Mouse (Mus musculus): ENCODE data around the gene Myo5a.

Gene Myo5a

GRCm38 (mm10) chr9:75071706-75072192, 934 bp downstream of the Myo5a start:
- DNase-seq (ENCODE audit: low spot score) = peak; percentile 57

- DNase-seq (ENCODE audit: low spot score) = no peak
Measured at GRCm38 (mm10) chr9:75072361-75072760, 1.5 kb downstream of the Myo5a start.

DNA sequence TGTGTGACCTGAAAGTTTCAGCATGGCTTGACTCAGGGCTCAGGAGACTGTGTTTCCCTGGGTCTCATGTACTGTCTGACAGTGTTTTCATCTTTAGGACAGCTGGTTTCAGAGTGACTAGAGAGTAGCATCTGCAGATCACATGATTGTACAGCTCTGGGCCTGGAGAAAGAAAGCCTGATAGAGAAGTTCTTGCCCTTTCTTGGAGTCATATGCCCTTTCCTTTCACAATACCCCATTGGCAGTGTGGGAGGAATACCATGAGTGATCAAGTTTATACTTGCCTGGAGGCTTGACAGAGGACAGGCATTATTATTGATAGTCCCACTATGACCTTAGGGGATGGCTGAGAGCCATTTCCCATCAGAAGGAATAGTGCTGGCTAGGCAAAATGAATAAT, 6.4 kb downstream of the Myo5a start:
- DNase-seq (ENCODE audit: low spot score) = no peak

DNA sequence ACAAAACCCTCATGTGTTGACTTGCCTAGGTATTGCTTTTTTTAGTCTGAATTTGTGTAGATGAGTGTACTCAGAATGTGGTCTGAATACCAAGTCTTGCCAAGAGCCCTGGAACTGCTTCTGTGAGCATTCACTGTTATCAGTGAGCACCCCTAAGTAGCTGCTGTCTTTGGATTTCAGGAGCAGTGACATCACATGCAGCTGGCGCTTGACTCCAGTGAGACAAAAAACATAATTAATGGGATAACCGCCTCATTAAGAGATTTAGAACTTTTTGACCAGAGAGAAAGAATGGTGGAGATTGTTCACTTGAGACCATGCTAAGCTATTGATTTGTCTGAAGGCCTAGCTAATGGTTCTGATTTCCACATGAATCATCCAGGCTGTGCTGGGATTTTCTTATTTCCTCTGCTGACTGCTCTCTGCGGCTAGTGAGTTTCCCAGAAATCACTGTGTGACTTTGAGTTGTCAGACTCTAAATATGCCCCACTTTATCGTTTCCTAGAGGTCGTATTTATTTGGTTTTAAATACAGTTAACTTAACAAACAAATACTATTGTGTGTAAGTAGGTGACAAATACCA, 14.5 kb downstream of the Myo5a start:
- DNase-seq (ENCODE audit: low spot score) = no peak

DNA sequence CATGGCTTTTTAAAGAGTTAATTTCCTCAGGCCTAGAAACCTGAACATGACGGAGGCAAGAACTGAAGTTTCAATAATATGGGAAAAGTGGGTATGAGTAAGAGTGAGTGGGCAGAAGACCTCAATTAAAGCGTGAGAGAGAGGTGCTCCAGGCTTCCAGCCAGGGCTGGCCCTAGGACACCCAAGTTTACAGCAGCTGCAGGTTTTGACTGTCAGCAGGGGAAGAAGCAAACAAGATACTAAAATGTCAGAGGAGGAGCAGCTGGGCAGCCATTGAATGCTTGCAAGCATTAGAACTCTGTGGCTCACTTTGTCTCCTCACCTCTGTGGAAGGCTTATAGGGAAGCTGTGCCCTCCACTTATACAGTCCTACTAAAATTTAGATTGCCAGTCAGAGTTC, 17.0 kb downstream of the Myo5a start:
- no peak for DNase-seq (ENCODE audit: low spot score)

DNA sequence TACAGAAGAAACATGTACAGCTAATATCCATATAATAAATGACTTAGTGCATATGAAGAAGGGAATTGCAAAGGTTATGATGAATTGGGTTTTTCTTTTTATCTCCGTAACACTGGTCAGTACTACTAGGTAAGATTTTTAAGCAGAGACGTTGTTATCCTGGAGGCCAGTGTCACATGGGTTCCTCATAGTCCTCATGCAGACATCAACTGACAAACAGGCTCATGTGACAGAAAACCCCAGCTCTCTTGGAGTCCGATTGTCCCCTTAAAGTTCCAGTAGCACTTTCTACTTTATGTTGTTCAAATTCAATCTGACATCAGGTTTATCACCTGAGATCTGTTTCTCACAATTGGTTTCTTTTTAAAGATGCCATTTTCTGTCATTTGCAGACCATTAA, 18.5 kb downstream of the Myo5a start:
- no peak for DNase-seq (ENCODE audit: low spot score)

DNA sequence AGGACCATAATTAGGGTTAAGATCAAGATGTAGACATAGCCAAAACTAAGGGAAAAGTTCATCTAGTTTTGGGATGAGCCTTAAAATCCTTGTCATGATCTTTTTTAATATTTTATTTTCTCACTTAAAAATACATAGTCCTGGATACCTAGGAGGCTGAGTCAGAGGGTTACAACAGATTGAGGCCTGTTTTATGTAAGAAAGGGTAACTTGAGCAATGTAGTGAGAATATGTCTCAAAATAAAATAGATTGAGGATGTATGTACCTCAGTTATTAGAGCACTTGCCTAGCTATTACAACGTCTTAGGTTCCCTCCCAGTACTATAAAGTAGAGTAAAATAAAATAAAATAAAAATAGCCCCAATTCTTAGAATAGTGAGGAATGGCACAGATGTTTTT, 21.3 kb downstream of the Myo5a start:
- DNase-seq (ENCODE audit: low spot score) = no peak

DNA sequence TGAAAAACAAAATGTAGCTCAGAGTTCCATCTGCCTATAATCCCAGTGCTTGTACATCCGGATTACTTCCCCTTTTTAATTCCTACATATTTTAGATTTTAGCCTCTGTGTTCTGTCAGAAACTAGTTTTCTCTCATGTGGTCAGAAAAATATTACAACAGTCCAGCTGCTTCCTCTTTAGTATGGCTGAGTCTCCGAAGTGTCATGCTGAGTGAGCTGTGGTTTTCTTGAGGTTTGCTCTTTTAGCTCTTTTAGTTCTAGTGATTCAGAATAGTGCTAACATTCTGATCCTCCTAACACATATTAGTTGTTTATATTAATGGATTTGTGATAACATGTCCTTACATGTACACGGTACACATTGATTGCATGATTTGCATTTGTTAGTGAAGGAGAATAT, 23.9 kb downstream of the Myo5a start:
- DNase-seq (ENCODE audit: low spot score) = no peak

DNA sequence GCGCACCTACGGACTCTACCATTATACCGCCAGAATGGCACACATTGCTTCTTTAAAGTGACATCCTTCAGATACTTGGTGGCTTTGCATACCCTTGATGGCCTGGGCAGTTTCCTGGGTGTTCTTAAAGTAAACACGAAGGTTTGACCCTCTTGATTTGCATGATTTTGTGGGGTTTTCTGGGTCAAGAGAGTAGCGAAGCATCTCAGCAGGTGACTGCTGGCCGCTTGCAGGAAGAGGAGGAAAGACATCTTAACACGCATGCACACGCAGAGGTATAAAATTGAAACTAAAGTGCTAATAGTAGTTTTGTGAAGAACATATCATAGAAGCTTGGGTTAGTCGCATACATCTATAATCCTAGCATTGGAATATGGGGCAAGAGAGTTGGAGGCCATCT, 28.1 kb downstream of the Myo5a start:
- no peak for DNase-seq (ENCODE audit: low spot score)

GRCm38 (mm10) chr9:75100157-75100781, 29.5 kb downstream of the Myo5a start:
- no peak for DNase-seq (ENCODE audit: low spot score)

- DNase-seq (ENCODE audit: low spot score) = no peak
Measured at GRCm38 (mm10) chr9:75102131-75102530, 31.3 kb downstream of the Myo5a start.

DNA sequence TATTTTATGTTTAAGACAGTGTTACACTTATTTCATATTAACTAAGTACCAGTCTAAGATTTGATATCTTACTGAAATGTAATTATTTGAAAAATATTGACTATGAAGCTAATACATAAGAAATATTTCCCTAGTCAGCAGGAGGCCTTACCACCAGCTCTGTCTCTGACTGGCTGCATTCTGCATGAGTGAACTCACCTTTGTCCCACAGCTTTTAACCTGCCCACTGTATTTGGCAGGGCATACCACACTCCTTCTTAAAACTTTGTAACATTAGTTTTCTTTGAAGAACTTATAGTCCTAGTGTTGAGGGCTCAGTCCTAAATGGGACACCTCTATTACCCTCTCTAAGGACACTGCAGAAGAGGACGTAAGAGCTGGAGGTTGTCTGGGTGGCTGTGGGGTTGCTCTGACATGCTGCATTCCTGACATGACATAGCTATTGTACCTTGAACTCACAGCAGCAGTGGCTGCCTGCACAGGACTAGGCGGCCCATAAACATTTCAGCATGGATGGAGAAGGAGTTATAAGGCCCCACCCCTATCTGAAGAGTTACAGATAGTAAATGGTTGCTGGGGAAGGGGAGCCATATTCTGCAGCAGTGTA, 45.9 kb downstream of the Myo5a start:
- no peak for DNase-seq (ENCODE audit: low spot score)

DNA sequence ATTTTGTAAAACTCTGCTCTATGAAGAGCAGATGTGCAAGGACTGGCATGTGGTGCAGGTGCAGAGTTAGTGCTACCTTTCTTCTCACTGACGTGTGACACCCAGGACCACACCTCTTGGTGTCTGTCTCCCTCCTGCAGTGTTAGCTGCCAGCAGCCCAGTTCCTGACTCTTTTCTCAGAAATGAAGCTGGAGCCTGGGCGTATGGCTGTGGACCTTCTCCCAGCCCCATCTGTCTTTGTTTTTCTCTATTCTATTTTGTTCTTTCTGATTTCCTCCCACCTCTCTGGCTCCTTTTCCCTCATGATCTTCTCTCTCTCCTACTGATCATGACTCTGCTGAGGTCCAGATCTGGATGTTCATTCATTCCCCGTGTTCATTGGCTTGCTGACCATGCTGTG, 50.3 kb downstream of the Myo5a start:
- no peak for DNase-seq (ENCODE audit: low spot score)

- DNase-seq (ENCODE audit: low spot score) = no peak
Measured at GRCm38 (mm10) chr9:75124201-75124721, 53.4 kb downstream of the Myo5a start.

DNA sequence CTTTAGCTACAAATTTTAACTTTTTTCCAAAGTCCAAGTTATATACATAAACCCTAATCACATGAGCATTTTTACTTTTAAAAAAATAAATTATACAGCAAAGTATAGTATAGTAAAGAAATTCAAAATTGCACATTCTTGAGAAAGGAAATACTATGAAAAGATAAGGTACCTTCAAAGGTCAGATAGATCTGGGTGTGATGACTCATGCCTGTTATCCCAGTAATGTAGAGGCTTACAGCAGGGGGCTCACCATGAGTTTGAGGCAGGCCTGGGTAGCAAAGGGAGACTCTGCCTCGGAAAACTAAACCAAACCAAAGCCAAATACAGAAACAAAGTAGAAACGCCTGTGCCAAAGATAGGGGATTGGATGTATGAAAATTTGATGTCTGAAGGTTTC, 59.7 kb downstream of the Myo5a start:
- no peak for DNase-seq (ENCODE audit: low spot score)

DNA sequence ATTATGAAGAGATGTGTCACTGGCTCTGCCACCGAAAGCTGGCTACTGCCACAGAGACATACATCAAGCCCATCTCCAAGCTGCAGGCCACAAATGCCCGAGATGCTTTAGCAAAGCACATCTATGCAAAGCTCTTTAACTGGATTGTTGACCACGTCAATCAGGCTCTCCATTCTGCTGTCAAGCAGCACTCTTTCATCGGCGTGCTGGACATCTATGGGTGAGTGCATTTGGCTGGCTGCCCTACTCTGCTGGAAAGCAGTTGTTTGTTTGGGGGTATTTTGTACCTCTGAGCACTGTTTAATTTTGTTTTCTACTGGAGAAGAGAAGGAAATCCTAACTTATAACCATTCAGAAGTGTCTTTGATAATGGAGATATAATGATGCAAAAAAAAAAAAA, 76.1 kb downstream of the Myo5a start:
- DNase-seq (ENCODE audit: low spot score) = peak; percentile 12

DNA sequence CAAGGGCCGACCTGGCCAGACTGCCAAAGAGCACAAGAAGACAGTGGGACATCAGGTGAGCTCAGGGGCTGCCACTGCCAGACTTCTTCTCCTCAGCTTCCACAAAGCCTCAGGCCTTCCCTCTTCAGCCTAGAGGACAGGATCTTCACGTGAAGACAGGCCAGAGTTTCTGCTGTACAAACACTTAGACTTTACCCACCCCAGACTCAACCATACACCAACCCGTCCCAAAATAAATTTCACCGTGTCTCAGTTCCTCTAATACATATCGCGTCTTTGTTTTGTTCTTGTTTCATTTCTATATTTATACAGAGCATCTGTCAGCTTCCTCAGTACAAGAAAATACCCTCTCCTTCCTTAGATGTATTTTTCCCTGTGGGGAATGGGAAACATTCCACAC, 89.7 kb downstream of the Myo5a start:
- DNase-seq (ENCODE audit: low spot score) = no peak

- no peak for DNase-seq (ENCODE audit: low spot score)
Measured at GRCm38 (mm10) chr9:75163650-75164049, 92.8 kb downstream of the Myo5a start.

- DNase-seq (ENCODE audit: low spot score) = no peak
Measured at GRCm38 (mm10) chr9:75171721-75172120, 100.9 kb downstream of the Myo5a start.

- DNase-seq (ENCODE audit: low spot score) = no peak
Measured at GRCm38 (mm10) chr9:75187646-75188260, 116.9 kb downstream of the Myo5a start.

DNA sequence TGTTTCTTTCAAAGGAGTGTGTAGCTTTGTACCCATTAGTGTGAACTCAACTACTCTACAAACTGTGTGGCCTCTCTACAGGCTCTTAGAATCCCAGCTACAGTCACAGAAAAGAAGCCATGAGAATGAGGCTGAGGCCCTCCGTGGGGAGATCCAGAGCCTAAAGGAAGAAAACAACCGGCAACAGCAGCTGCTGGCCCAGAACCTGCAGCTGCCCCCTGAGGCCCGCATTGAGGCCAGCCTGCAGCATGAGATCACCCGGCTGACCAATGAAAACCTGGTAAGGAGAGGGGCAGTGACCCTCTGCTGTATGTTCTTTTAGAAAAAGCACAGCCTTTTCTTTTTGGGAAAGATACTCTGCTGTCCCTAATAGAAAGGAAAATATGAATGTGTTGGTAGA, 123.0 kb downstream of the Myo5a start:
- DNase-seq (ENCODE audit: low spot score) = no peak

GRCm38 (mm10) chr9:75196335-75196734, 125.5 kb downstream of the Myo5a start:
- no peak for DNase-seq (ENCODE audit: low spot score)

DNA sequence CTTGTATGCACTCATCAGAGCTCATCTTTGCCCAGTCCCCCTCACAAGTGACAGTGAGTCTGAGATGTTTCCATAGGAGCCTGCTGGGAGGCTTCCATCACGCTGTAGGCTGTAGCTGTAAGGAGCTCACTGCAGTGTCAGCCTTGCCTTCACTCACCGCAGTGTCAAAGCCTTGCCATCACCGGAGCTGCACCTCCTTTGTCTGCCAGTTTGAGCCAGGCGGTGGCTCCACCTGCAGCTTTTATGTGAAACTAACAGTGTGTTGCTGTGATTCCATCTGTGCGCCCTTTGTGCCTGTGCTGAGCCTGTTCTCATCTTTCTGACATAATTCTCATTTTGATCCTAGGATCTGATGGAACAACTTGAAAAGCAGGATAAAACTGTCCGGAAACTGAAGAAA, 126.5 kb downstream of the Myo5a start:
- DNase-seq (ENCODE audit: low spot score) = peak; percentile 25

All from embryo, embryonic 10 days (tissue).